Mouse (Mus musculus): ENCODE data around the gene Adcy5.

DNA sequence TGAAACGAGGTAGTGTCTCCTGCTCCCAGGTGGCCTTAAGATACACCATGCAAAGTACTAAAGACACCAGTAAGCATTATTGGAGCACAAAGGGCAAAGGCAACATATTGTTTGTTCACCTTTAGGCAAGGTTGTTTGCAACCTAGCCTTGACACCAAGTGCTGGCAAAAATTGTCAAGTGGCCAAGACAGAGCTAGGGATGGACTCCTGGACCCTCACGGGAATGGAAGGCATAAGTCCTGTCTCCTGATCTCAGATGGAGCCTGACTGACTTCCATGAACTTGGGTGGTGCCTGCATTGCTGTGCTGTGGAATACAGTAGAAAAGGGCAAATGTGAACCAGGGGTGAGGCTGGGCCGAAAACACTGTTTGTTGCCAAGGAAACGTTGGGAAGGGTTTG is 155.0 kb downstream of the Adcy5 start:
- TF ChIP-seq EP300 (IDR thresholded peaks at IDR 0.05; ENCODE audit: low read depth), result no peak
- no peak for TF ChIP-seq CTCF (IDR thresholded peaks at IDR 0.05; ENCODE audit: low read depth)

All from heart, postnatal 0 days (tissue).